Mouse (Mus musculus) brain, embryonic 14.5 days (tissue): ENCODE measurements around the gene Ppfia2.

Source experiments
- CTCF ChIP-seq: fragments of 200-500 bp; IDR thresholded peaks from 2 replicates; pipeline ENCODE4 v1.5.1; 2012; ENCODE audit warnings: inconsistent platforms, mild to moderate bottlenecking, moderate library complexity, borderline replicate concordance; ENCODE audit not compliant: insufficient read depth, insufficient read length; ENCODE audit errors: extremely low read depth
- POLR2A ChIP-seq: fragments of 200-500 bp; IDR thresholded peaks from 2 replicates; pipeline ENCODE4 v1.6.1; 2012; ENCODE audit warnings: mild to moderate bottlenecking, inconsistent platforms, borderline replicate concordance; ENCODE audit not compliant: poor library complexity, insufficient read depth, insufficient read length, severe bottlenecking; ENCODE audit errors: extremely low read depth

DNA sequence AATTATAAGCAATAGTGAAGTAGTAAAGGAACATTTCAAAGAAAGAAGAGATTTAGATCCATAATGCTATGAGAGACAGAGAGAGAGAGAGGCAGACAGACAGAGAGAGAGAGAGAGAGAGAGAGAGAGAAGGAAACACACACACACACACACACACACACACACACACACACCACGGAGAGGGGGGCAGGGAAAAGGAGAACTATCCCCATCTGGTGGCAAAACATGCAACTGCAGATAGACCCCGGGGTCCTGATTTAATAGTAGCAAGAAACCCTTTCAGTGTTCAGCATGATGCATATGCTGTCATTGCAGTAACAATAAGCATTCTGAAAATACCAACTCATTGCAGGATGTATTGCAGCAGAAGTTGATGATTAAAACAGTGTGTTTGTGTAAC lies 442.9 kb downstream of the Ppfia2 start:
- TF ChIP-seq CTCF = peak; percentile 49; the same call in 1 of the 2 replicates
- no peak for TF ChIP-seq POLR2A
